Mouse (Mus musculus) E14TG2a.4 (cell line): Measurements from ENCODE around the gene Iqck.

Experiments
- CTCF ChIP-seq: conservative IDR thresholded peaks from 2 replicates; pipeline ENCODE4 v1.5.1; 2014; ENCODE audit warnings: low read length
- POU5F1 ChIP-seq: IDR thresholded peaks from 2 replicates; pipeline ENCODE4 v1.6.1; 2014; ENCODE audit warnings: low read length, borderline replicate concordance

DNA sequence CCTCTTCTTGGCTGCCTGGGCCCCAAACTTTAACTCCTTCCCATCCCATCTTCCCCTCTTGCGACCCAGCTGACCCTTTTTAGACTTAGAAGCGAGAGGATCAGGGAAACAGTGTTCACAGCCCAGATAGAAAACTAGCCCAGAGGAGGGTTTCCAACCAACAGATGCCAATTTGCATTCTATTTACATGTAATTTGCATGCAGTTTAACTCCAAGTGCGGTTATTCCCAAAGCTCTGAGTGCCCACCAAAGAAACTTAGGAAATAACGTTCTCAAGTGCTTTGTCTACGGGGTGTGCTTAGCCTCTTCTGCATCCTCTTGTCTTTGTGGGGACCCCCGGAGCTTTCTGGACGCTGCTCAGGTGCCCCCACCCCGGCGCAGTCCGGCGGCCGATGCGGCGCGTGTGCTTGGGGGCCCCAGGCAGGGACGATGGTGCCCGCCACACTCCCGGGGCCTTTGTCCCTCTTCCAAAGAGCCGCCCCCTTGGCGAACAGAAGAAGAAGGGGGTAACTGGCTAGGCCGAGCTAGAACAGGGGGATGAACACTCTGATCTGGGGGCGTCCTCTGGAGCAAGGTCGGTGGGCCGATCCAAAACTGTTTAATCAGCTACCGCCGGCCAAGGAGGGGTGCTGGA lies 138.2 kb downstream of the Iqck start:
- TF ChIP-seq CTCF (no peak), POU5F1 (no peak)
